Mouse (Mus musculus): ENCODE data around the gene Cebpe. TPM values are rescaled to one million over a fixed set of nuclear protein-coding genes. Genes with fewer than 3 reads are reported as not detected.

The Cebpe gene
- total RNA-seq, 2 experiments from 2014 or later, result not detected

DNA sequence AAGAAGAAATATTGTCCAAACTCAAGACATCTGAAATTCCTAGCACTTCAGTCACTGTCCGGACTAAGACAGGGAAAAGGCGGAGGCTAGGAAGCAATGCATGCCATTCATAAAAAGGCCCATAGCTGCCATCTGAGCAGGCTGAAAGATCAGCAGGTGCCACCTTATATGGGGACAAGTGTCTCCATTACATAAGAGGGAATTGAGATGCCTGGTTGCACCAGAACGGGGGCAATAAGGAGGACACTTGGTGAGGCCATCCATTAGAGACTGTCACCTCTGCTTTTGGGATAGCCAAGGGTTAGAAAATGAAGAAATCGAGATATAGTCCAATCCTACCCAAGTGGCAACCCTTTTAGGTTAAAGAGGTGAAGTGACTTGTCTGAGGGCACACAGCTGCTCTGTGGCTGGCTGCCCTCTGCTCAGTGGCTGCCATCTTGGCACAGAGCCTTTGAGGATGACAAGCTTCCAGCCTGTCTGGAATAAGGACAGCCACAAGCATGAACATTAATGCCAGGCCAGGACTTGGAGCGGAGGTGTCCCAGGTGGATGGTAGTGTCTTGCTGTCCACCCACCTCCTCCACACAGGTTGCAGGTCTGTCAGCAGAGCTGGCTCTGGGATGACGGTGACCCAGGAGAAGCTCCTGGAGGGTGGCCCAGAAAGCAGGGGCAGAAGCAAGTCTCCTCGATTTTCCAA, 8.8 kb upstream of the Cebpe start:
- no peak for DNase-seq

- DNase-seq, result no peak
Measured at GRCm38 (mm10) chr14:54720041-54720440, 8.1 kb upstream of the Cebpe start.

DNA sequence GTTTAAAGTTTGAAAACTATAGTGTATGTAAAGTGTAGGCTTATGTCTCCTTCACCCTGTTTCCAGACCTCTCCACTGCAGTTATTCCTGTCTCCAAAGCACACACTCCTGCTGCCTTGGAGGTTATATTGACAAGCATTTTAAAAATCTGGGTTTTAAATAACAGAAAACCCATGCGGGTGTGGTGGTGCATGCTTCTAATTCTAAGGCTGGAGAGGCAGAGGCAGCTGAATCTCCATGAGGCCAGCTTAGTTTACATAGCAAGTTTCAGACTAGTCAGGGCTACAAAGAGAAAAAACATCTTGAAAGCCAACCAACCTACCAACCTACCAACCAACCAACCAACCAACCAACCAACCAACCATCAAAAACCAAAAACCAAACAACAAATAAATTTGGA, 3.4 kb upstream of the Cebpe start:
- DNase-seq, result no peak

- DNase-seq, result no peak
Measured at GRCm38 (mm10) chr14:54714617-54715081, 2.7 kb upstream of the Cebpe start.

DNA sequence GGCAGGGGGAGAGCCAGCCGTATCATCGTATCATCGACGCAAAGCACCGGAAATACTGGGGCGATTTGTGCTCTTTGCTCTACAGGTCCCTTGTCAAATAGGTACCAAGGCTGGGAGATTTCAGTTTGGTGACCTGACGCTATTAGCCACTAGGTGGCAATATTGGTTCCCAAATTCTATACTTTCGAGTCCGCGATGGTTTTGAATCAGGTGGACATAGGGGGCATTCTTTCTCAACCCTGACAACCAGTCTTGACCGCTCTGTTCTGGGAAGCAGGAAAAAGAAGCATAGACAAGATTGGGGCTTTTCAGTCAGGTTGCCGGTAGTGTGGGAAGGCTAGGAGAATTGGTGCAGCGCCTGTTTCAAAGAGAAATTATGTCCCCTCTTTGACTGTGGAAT, 2.1 kb upstream of the Cebpe start:
- DNase-seq, result peak; percentile 76

- DNase-seq, result peak; percentile 27
Measured at GRCm38 (mm10) chr14:54712861-54713260, 887 bp upstream of the Cebpe start.

- no peak for DNase-seq
Measured at GRCm38 (mm10) chr14:54709054-54709453, 2.9 kb downstream of the Cebpe start.

DNA sequence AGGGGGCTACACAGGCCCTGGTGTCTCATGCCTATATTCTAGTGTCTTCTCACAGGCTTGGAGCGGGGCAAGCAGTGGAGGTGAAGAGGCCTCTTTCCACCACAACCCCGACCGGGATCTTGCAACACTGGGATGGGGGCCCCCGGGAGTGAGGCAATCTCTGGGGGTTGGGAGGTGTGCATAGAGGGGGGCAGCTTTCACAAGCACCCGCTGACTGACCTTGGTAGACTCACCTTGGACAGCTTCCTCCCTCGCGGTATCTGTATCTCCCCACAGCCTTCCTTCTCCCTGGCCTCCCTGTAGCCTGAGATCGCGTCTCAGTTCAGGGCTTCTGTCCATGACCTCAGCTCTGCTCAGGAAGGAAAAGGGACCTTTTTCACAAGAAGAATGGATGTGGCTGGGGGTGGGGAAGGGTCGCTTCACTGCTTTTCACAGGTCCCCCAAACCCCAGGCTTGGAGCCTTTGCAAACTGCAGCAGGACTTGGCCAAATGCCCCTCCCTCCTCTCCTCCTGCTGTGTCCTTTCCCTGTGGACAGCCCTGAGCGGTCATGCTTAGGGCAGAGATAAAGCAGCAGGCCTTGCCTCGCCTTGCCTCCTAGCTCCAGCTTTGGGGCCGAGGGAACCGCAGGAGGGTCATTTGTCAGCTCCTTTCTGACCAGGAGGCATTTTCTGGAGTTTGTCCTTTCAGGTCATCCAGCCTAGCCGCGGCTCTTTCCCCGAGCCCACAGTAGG, 5.2 kb downstream of the Cebpe start:
- peak; percentile 41 for DNase-seq

DNA sequence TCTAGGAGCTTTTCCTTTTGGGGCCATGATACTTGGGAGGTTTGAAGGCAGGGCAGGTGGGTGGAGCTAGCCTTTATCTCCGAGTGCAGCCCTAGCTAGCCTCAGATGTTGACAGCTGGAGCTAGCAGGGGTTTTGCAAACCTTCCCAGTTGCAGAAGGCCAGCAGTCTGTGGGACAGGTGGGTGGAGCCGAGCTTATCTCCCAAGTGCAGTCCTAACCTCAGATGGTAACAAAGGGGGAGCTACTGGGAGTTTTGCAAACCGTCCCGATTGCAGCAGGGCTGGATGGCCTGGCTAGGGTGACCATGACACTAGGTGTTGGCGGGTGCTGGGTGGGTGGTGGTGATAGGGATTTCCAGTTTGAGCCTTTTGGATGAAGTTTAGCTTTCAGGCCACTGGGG, 6.1 kb downstream of the Cebpe start:
- DNase-seq, result no peak

DNA sequence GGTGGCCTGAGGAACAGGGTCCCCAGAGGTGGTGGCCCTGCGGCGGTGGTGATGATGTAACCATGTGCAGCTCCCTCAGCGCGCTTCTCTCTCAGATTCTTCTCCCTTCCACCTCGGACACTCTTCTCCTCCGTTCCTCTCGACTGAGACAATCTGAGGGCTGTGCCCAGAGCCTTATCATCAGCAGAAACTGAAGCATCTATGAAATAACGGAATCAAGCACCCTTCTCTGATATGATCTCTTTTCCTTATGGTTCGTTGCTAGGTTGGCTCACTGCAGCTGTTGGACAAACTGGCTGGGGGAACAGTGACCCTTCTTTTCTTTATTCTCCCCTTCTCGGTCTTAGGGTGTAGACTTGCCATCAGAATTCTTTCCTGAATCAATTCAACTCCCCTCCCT, 8.8 kb downstream of the Cebpe start:
- no peak for DNase-seq

- DNase-seq, result peak; percentile 92
Measured at GRCm38 (mm10) chr14:54701298-54701697, 10.7 kb downstream of the Cebpe start.

- DNase-seq, result no peak
Measured at GRCm38 (mm10) chr14:54699586-54699985, 12.4 kb downstream of the Cebpe start.

GRCm38 (mm10) chr14:54698733-54699132, 13.2 kb downstream of the Cebpe start, which contains the start of gene Gm29776:
Gene Gm29776 (minus strand): TSS chr14:54698833.
- DNase-seq, result no peak

DNA sequence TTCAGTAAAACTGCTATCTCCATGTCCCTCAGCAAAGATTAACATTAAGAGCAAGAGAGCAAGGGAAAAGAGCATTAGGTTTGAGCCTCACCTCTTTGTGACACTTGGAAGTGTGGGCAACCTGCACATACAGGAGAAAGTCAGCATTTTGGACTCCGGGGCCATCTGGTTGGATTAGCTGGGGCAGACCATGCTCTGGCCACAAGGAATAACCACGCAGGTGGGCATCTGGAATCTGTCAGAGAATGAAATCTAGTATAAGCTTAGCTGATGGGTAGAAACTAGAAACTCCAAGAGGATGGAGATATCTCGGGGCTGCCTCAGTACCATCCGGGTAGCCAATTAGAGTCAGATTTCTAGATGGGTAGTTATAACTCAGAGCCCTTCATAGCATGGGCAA, 15.2 kb downstream of the Cebpe start:
- no peak for DNase-seq

DNA sequence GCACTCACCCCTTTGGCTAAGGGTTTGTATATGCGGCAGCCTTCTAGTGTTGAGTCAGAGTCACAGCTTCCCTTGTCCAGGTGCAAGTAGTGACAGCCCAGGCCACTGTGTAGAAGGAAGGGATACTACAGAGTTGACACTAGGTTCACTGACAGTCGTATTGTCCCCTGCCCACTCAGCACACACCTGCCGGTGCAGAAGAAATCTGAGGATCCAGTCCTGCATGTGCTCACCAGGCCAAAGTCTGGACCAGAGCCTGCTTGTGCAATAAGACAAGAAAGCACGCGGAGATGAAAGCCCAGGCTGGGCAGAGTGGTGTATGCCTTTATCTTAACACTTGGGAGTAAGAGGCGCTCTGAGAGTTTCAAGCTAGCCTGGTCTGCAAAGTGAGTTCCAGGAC, 16.9 kb downstream of the Cebpe start:
- DNase-seq, result no peak

DNA sequence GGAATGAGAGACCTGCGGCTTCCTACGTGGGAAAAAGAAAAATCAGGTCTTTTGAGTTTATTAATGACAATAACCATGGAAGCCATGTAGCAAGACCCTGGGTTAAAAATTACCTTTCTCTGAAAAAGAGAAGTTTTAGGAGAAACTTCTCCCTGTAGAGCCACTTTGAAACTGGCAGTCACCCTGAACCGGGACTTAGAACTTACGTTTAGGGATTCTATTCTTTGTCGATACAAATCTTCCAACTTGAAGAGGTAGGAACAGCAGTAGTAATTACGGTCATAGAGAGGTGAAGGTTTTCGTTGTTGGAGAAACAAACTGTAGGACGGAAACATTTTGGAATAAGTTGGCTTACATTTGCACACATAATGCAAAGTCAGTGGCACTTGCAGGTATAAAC, 24.7 kb downstream of the Cebpe start:
- no peak for DNase-seq

- peak; percentile 100 for DNase-seq
Measured at GRCm38 (mm10) chr14:54686522-54687143, 25.3 kb downstream of the Cebpe start, which contains the start of gene Acin1. Gene Acin1 (minus strand): TSS chr14:54686931.

DNA sequence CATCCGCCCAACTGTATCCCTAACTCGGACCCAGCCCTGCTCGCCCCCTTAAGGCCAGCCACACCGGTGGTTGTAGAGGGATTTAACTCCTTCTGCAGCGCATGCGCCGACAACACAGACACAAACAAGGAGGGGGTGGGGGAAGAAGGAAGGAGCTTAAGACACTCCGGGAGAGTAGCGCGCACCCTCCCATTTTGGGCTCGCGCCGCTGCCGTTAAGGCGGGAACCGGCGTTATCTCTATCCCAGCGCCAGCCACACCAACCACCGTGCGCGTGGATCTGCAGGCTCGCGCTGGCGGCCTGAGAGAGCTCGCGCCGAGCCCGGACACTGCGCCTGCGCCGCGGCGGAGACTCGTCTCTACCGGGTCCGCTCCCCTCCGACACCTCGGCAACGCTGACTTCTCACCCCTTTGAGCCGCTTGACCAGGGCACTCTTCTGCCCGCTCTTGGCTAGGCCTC, 25.9 kb downstream of the Cebpe start, which contains the start of gene 1700123O20Rik:
Gene 1700123O20Rik (plus strand): TSS at position 154 of the 459 bp plus-strand sequence.
- DNase-seq, result no peak

DNA sequence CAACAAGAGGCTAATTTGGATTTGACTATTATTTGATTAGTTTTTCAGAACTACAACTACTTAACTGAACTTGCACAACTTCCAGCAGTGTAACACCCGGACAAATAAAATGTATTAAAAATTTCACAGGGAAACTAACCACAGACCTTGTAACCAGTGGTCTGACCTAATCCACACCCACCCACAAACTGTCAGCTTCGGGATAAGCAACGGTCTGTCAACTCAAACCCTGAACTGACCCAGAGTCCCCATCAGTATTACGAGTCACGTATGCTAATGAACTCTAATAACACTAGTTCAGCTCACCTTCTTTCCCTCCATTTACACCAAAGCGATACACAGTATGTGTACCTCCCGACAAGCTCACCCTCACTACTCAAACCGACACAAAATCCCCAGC, 26.5 kb downstream of the Cebpe start:
- no peak for DNase-seq

DNA sequence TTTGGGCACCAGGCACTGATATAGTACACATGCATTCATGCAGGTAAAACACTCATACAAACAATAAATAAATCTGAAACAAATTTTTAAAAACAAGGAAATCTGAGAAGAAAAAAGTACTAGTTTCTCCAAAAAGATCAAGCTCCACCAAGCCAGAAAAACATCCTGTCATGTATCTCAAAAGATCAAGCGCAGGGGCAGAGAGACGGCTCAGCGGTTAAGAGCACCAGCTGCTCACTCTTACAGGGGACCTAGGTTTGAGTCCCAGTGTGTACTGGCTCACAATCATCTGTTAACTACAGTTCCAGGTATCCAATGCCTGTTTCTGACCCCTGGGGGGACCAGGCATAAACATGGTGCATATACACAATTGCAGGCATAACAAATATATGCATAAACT, 29.6 kb downstream of the Cebpe start:
- DNase-seq, result no peak

GRCm38 (mm10) chr14:54678657-54679304, 33.2 kb downstream of the Cebpe start:
- no peak for DNase-seq

- DNase-seq, result no peak
Measured at GRCm38 (mm10) chr14:54676290-54676689, 35.7 kb downstream of the Cebpe start.

DNA sequence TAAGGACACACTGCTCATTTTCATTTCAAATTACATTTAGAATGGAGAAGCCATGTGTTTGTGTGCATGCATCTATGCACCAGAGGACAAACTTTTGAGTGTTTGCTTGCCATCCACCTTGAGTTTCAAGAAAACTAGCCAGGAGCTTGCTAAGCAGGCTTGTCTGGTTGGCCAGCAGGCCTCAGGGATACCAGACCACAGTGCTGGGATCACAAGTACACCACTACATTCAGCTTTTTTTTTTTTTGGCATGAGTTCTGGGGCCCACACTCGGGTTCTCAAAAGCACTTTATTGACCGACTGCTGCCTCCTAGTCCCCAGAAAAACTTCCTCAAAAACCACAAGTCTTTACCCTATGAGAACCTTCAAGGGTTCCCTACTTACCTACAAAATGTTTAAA, 37.7 kb downstream of the Cebpe start:
- no peak for DNase-seq
